Mouse (Mus musculus) ES-CJ7 (cell line): Measurements from ENCODE around the gene Gng10.

Experiments
- DNase-seq: peaks from one replicate; pipeline ENCODE4 v3.0.0; 2011; ENCODE audit warnings: low read depth, low spot score

The Gng10 gene

GRCm38 (mm10) chr4:59034918-59035785 lies at the start of gene Gng10:
TSS of gene Gng10 (plus strand) at chr4:59035088.
- peak; percentile 8 for DNase-seq

GRCm38 (mm10) chr4:58985157-58985648 lies 49.7 kb upstream of the Gng10 start:
- DNase-seq = peak; percentile 89

- peak; percentile 91 for DNase-seq
These were observed 48.2 kb upstream of the Gng10 start, which contains the start of gene Ptgr1 for GRCm38 (mm10) chr4:58986540-58987190. TSS of gene Ptgr1 (minus strand) at chr4:58987119.

GRCm38 (mm10) chr4:58989303-58989898 lies 45.5 kb upstream of the Gng10 start:
- DNase-seq = no peak

GRCm38 (mm10) chr4:58990609-58991434 lies 44.1 kb upstream of the Gng10 start:
- DNase-seq = no peak

GRCm38 (mm10) chr4:58992195-58992594 lies 42.7 kb upstream of the Gng10 start:
- no peak for DNase-seq

GRCm38 (mm10) chr4:58994762-58995161 lies 40.1 kb upstream of the Gng10 start, which contains the start of gene Dnajc25:
TSS of gene Dnajc25 (plus strand) at chr4:58995062.
- peak; percentile 22 for DNase-seq

GRCm38 (mm10) chr4:58995251-58995693 lies 39.6 kb upstream of the Gng10 start:
- DNase-seq = peak; percentile 44

- DNase-seq = no peak
These were observed 37.8 kb upstream of the Gng10 start for GRCm38 (mm10) chr4:58997081-58997480.

- no peak for DNase-seq
These were observed 36.2 kb upstream of the Gng10 start for GRCm38 (mm10) chr4:58998688-58999087.

- DNase-seq = peak; percentile 70
These were observed 35.2 kb upstream of the Gng10 start for GRCm38 (mm10) chr4:58999686-59000085.

- DNase-seq = peak; percentile 88
These were observed 34.3 kb upstream of the Gng10 start for GRCm38 (mm10) chr4:59000614-59001013.

- peak; percentile 86 for DNase-seq
These were observed 31.7 kb upstream of the Gng10 start, which contains the start of gene Gm20503 for GRCm38 (mm10) chr4:59002948-59003805. TSS of gene Gm20503 (plus strand) at chr4:59003210.

GRCm38 (mm10) chr4:59003806-59004200 lies 31.1 kb upstream of the Gng10 start:
- no peak for DNase-seq

- no peak for DNase-seq
These were observed 28.7 kb upstream of the Gng10 start for GRCm38 (mm10) chr4:59006211-59006610.

GRCm38 (mm10) chr4:59007016-59007415 lies 27.9 kb upstream of the Gng10 start:
- DNase-seq = no peak

GRCm38 (mm10) chr4:59007974-59008373 lies 26.9 kb upstream of the Gng10 start:
- no peak for DNase-seq

- DNase-seq = no peak
These were observed 25.7 kb upstream of the Gng10 start for GRCm38 (mm10) chr4:59009186-59009585.

- DNase-seq = no peak
These were observed 25.2 kb upstream of the Gng10 start for GRCm38 (mm10) chr4:59009696-59010095.

GRCm38 (mm10) chr4:59011446-59011845 lies 23.4 kb upstream of the Gng10 start:
- DNase-seq = no peak
